Mouse (Mus musculus) midbrain, postnatal 0 days (tissue): ENCODE measurements at regions not wholly inside any gene's neighbourhood (a gene's known extent, or its start where the extent isn't known, plus 50 kb on each side); places are given as distances from the start of the nearest gene placed in this dataset.

Experiments
- ATAC-seq: fragments of 200-750 bp; cut with Nextera tagmentation; 2 replicates; pipeline ENCODE4 v1.8.0; 2017; ENCODE audit warnings: moderate number of reproducible peaks, mild to moderate bottlenecking, moderate TSS enrichment, moderate library complexity; ENCODE audit not compliant: low FRiP score
- DNase-seq: peaks from one replicate; pipeline ENCODE4 v3.0.0-alpha.2; 2015; ENCODE audit warnings: low spot score
- H3K27ac ChIP-seq: fragments of 300-500 bp; sonication (generic); 2 replicates; pipeline ENCODE4 v1.5.1; 2014; ENCODE audit warnings: low read depth, mild to moderate bottlenecking, low read length, mixed read lengths
- H3K27me3 ChIP-seq: fragments of 300-500 bp; sonication (generic); 2 replicates; pipeline ENCODE4 v1.6.1; 2014; ENCODE audit warnings: low read length, control low read depth, mixed read lengths; ENCODE audit not compliant: insufficient read depth
- H3K36me3 ChIP-seq: fragments of 300-500 bp; sonication (generic); 2 replicates; pipeline ENCODE4 v1.6.1; 2014; ENCODE audit warnings: low read length, control low read depth, mixed read lengths; ENCODE audit not compliant: insufficient read depth
- H3K4me1 ChIP-seq: fragments of 300-500 bp; sonication (generic); 2 replicates; pipeline ENCODE4 v1.6.1; 2014; ENCODE audit warnings: mild to moderate bottlenecking, control low read depth, antibody characterized with exemption, low read length, mixed read lengths; ENCODE audit not compliant: insufficient read depth
- H3K4me2 ChIP-seq: fragments of 300-500 bp; sonication (generic); 2 replicates; pipeline ENCODE4 v1.6.1; 2014; ENCODE audit warnings: low read depth, mild to moderate bottlenecking, low read length, mixed read lengths; ENCODE audit not compliant: poor library complexity, severe bottlenecking
- H3K4me3 ChIP-seq: fragments of 300-500 bp; sonication (generic); 2 replicates; pipeline ENCODE4 v1.5.1; 2014; ENCODE audit warnings: low read depth, mild to moderate bottlenecking, low read length, moderate library complexity
- H3K9ac ChIP-seq: fragments of 300-500 bp; sonication (generic); replicated peaks from 2 replicates; pipeline ENCODE4 v1.6.1; 2014; ENCODE audit warnings: mild to moderate bottlenecking, low read length, moderate library complexity, mixed read lengths; ENCODE audit not compliant: poor library complexity, severe bottlenecking
- H3K9me3 ChIP-seq: fragments of 300-500 bp; sonication (generic); 2 replicates; pipeline ENCODE4 v1.6.1; 2016; ENCODE audit warnings: low read length, control low read depth
- CTCF ChIP-seq: IDR thresholded peaks from 2 replicates; pipeline ENCODE4 v1.5.1; 2016; ENCODE audit warnings: antibody characterized with exemption, mild to moderate bottlenecking
- WGBS: fragments of 180-500 bp; shearing (Covaris S2); extraction: QIAGEN DNeasy Blood & Tissue Kit; methylation state at CpG from one replicate; pipeline ENCODE4 v1.1.7; 2014; 5-methylcytosine and 5-hydroxymethylcytosine counted together

GRCm38 (mm10) chr2:95674347-95674746, 643.6 kb upstream of the Lrrc4c start:
- Histone ChIP-seq H3K4me2 (no peak overlapping the region), H3K9me3 (no peaks in the 10 kb centered on the region), H3K27ac (no peak overlapping the region), H3K9ac (no peak overlapping the region), H3K4me1 (no peaks in the 10 kb centered on the region), H3K27me3 (no peaks in the 10 kb centered on the region), H3K4me3 (no peak overlapping the region), H3K36me3 (no peaks in the 10 kb centered on the region)
- DNase-seq (no peak), ATAC-seq (no peak)
- WGBS = 90% methylated on average over 6 of the region's 6 CpGs
- peak; percentile 51 for TF ChIP-seq CTCF

GRCm38 (mm10) chr2:95715355-95715754, 602.6 kb upstream of the Lrrc4c start:
- DNase-seq (no peak), ATAC-seq (no peak)
- Histone ChIP-seq H3K27ac (no peak overlapping the region), H3K27me3 (no peaks in the 10 kb centered on the region), H3K9ac (no peak overlapping the region), H3K36me3 (no peaks in the 10 kb centered on the region), H3K9me3 (no peaks in the 10 kb centered on the region), H3K4me2 (no peak overlapping the region), H3K4me1 (no peaks in the 10 kb centered on the region), H3K4me3 (no peak overlapping the region)
- no peak for TF ChIP-seq CTCF
- 88% methylated on average over 2 of the region's 2 CpGs for WGBS
